Mouse (Mus musculus): ENCODE data around the gene Fto.

The Fto gene

DNA sequence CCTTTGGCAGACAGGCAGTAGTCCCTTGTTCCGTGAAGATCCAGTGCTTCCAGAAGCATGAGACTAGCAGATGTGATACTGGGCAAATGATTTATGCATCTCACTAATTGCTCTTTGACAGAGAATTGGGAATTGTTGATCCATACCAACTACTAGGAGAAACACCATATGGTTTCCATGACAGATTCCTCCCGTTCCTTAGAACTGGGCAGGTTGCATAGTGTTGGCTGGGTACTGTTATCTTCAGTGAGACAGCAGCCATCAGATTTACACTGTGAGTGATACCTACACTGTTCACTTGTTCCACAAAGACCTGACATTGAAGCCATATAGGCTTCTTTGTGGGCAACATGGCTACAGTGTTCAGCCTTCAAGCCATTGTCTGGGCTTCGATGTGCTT is 191.0 kb downstream of the Fto start:
- DNase-seq: no peak

DNA sequence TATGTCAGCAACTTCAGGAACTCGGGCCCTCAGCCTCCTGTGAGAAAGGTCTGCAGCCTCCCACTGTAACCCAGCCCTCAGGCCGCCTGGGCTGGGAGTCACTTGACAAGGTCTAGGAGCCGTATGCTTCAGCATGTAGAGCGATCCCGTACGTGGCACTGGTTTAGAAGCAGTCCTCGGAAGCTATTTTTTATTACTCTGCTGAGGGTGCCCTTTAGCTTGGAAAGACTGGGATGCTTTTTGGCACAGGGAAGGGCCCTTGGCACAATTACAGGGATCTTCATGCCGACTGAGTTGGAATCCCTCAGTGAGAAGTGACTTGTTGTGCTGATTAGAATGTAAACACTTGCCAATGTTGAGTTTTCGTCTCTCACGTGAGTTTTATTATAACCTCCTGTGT is 191.6 kb downstream of the Fto start:
- peak; percentile 62 for DNase-seq

DNA sequence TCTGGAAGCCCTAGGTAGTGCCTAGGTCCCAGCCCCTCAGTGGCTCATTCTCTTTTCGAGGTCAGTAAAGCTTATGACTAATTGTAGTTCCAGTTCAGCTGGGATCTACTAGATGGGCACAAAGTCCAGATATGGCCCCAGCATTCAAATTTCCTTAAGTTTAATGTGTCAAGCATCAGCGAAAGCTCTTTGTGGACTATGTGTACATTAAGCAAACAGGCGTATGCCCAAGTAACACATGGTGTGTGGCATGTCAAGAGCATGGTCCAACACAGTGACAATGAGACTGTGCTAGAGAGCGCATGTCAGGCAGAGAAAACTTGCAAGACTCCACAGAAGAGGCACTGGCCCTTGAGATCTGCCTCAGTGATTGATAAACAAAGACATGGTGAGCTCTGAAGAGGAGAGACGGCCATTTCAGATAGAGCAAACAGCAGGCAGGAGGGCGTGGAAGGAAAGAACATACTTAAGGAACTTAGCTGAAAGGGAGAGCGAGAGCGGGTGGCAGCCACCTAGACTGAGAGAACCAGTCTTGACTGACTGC is 192.2 kb downstream of the Fto start:
- no peak for DNase-seq

DNA sequence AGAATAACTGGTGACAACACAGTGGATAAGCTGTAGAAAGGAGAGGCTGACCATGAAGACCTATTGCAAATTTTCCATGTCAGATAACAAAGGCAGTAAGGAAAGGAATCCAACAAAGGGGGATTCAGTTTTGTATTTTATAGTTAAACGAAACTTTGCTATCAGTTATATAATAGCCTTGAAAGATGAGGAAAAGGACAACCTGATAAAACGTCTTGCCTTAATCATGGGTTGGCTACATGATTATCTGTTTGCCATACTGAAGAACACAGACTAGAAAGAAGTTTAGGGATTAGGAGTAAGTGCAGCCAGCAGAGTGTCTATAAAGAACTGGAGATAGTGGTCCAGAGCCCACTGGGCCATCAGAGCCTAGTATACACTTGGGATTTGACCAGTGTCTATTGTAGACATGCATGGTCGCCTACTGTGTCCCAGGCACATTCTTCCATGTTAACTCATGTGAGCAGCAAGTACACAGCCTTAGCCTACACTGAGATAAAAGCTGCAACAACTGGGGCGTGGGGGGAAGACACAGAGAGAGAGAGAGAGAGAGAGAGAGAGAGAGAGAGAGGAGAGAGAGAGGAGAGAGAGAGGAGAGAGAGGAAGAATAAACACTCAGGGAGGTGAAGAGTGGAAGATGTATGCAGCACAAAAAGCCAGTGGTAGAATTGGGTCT is 192.8 kb downstream of the Fto start:
- DNase-seq: no peak

DNA sequence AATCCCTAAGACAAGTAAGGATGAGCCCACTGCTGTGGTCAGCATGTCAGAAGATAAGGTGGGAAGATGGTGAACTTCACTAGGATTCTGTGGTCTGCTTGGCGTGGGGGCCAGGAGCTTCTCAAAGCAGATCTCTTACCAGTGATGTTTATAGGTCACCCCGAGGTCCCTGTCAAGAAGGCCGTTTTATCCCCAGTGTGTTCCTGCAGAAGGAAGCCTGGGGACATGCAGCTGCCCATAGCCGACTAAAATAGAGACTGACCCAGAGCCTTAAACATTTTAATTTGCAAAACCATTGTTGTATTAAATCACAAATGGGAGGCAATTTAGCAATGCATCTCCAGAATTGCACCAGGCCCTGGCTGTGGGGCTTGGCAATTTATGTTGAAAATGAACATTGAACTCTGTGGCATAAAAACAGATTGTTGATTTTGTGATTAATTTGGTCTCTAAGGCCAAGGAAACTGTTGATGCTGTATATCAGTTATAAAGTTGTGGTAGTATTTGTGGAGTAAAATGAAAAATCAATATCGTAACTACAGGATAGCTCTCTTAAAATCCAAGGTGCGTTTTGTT is 193.4 kb downstream of the Fto start:
- DNase-seq: no peak

DNA sequence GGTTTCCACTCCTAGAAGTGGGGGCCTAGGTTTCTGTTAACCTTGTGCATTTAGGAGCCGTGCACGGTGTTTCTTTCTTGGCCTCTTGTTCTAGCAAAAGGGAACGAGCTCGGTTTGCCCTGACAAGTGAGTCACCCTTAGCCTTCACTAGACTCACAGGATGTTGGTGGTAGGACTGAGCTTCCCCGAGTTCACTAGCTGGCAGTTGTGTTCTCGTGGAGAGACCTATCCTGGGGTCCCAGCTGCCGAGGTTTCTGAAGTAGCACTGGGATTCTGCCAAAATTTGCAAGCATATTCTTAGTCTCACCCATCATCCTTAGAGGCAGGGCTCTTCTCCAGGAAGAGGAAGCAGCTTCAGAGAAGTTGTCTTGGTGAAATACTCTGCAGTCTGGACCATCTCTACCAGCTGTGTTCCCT is 194.4 kb downstream of the Fto start:
- no peak for DNase-seq

DNA sequence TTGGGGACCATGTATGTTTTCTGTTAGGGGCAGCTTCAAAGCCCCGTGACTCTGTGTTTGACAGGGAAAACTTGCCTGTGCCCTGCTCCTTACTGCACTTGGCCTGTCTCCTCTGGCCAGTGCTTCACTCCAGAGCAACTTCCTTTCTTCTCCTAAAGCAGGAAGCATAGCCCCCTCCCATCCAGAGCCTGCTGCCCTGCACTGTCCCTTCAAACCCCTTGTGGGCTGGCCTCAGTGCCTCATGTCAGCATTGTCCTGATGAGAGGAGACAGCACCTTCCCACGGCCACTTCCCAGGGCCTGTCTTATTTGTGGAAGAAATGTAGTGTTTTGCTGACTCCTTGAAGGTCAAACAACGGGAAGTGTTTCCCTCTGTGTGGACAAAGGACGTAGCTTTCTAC is 195.0 kb downstream of the Fto start:
- no peak for DNase-seq

DNA sequence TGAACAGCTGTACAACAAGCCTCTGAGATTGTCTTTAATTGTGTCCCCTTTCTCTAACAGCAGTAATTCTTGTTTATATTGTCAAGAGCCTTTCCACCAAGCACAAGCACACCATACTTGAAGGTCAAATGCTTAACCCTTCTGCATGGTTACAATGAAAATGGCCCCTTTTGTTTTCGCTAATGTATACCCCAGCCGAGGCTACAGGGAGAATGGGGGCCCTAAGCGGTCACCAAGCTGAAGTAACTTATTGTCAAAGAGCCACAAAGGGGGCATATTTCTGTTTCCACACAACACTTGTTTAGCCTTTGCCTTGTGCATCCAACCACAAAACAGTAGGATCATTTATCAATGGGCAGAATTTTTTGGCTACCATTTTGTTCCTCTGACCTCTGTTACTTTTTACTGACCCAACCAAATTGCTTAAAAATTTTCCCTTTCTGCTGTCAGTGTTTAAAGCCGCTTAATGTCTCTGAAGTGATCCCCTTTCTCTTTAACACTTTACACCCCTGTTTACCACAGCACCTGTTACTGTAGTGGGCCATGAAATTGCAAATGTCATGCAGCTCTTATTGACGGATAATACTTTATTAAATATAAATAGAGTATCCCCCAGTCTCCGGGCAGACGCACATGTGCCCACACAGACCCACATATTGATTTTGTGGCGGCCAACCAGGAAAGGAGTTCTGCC is 196.0 kb downstream of the Fto start:
- no peak for DNase-seq

DNA sequence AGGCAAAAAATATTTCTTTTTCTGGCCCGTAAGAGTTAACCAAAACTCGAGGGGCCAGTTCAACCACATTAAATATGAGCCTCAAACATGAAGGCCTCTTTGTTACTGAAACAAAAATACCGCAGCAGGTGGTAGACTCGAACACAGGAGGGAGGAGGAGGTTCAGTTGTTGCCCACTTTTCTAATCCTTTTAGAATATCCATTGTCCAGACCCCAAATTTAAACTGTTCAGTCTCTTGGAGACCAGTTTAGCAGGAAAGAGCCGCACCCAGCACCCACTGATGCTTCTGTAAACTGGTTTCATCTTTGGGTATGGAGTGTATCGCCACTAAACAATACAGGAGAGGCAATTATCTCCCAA is 196.6 kb downstream of the Fto start:
- DNase-seq: no peak

DNA sequence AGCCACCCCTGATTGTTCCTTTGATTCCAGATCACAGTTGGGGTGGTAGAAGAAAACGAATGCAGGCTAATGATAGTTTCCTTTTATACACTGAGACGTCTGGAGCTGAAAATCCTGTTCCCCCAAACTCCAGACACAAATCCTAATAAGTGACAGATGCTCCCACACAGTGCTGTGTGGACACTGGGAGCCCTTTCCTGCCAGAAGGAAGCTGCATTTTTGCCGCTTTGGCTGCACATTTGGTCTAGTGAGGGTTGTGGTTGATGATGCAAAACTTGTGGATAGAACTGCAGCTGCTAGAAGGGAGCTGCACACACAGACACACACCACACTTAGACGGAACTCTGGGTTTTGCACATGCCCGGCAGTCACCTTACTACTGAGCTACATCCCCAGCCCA is 197.4 kb downstream of the Fto start:
- no peak for DNase-seq

DNA sequence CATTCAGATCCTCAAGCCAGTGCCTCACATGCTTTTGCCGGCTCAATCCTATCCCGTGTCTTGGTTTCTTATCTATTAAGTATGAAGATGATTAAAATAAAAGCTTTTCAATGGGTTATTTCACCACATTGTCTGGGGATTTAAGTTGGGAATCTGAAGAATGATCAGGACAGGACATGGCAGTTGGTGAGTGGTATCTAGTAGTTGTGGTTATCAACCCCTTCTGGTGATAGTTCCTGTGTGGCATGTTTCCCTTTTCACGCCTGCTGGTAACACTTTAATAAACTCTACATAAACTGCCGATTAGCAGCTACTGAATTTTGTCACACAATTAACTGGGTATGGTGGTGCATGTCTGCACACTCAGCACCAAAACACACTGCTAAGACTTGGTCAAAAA is 198.6 kb downstream of the Fto start:
- no peak for DNase-seq

DNA sequence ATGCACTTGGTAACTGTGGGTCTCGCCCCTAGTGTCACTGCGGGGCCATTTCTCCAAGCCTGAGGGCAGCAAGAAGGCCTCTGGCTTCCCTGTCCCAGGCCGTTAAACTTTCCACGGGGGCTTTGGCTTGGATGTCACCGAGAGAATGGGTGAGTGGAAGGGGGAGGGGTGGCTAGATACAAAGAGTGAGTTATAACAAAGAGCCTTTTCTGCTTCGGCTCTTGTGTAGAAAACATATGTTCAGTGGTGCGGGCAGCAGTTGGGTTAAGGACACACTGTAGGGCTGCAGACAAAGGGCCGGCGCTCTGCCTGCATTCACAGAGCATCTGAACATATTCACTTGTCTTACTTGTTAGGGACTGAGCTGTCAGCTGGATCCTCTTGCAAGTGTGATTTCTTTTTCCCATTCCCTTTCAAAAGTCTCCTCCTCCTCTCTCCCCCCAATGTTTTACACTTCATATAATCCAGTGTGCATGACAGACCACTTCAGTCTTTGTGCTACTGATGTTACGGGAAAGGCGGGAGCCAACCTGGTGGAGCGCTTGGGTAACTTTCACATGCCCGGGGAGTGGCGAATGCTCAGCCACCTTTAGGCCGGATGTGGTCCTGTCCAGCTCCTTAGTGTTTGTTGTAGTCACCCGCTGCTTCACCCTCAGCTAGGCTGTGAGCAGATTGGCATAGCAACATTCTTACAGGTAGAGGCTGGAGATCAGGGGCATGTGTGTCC is 201.6 kb downstream of the Fto start:
- no peak for DNase-seq

DNA sequence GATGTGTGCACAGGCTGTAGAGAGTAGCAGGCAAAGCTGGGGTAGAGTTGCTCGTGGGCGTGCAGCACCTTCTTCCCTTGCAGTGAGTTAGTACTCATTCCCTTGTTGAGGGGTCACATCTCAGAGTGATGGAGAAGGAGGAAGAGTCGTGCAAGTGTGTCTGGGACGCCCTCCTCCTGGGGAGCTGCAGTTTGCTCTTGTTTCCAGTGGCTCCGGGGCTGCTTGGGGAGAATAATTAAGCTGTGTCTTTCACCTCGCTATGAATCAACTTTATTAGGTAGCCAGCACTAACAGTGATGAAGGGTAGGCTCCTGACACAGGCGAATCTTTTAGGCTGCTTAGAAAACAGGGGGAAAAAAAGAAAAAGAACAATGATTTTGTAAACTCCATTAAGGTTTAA is 203.1 kb downstream of the Fto start:
- no peak for DNase-seq

DNA sequence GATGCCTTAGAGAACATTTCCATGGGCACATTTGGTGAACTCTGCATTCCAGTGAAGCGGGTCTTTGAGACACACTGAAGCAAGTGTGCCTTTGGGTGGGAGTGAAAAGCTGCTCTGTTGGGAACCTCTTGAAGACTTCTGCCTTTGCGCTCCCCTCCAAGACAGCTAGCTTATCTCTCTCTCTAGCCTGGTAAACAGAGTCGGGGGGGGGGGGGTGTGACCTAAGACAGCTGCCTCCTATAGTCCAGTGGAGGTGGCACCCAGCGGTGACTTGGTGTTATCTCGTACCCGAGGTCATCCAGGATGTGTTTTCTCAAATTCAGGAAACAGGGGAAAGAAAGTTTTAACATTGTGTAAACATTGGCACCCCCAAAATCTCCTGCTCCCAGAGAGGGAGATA is 204.8 kb downstream of the Fto start:
- DNase-seq: no peak

DNA sequence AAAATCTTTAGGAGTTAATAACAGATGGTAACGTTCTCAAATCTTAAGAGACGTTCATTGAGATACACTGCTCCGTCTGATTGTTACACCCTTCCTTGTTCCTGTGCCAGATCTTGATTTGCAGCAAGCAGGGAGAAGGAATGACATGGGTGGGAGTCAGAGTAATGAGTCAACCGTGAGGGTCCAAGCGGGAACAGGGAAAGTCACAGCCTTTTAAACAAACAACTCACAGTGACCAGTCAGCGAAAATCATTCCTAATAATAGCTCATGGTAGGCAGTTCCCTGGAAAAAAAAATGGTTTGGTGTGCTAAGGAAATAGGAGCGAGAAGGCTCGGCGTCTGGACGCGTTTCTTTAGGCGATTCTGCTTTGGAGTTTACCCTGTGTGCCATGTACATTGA is 208.9 kb downstream of the Fto start:
- DNase-seq: no peak

DNA sequence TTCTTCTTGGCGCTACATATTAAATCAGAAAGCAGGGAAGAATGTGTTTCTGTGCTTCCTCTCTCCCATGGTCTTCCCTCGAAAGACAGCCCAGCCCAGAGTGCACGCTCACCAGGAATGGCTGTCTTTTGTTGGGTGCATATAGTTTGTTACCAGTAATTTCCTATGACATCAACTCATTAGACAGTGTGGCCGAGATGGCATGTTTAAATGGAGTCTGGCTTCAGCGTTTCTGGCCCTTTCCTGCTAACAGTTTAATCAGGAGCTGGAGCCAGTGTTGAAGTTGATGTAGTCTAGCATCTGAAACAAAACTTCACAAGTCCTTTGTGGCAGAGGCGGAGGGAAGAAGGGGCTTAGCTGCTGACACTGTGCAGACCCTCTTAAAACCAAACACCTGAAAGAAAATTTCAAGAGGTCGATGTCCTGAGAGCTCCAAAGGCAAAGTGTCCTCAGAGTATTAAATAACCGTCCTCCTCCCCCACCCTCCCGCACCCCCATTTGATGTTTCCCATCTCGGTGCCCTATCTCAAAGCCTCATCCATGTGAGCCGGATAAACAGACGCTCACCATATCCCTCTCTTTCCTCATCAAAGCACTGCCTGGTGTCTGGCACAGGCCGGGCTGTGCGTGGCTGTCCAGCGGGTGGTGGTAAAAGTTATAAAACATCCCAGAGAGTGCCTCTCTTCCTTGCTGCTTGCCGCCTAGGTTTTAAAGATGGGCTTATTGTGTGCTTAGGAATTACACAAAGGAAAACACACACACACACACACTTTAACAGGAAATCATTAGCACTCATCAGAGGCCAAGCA is 210.9 kb downstream of the Fto start:
- no peak for DNase-seq

DNA sequence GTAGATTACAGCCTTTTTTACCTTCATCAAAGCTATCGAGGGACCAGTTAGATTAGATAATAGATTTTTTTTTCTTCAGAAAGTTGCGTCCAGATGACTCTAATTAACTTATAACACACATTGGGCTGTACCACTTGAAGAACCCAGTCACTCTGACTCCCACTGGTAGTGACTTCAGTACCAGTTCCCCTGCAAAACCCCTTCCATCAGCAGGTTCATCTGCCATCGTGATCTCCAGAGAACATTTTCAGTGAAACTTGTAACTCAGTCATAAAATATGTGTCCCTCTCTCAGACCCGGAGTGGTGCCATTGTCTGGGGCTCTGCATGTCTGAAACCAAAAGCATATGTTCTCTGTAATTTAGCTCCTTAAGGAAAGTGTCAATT is 211.5 kb downstream of the Fto start:
- no peak for DNase-seq

DNA sequence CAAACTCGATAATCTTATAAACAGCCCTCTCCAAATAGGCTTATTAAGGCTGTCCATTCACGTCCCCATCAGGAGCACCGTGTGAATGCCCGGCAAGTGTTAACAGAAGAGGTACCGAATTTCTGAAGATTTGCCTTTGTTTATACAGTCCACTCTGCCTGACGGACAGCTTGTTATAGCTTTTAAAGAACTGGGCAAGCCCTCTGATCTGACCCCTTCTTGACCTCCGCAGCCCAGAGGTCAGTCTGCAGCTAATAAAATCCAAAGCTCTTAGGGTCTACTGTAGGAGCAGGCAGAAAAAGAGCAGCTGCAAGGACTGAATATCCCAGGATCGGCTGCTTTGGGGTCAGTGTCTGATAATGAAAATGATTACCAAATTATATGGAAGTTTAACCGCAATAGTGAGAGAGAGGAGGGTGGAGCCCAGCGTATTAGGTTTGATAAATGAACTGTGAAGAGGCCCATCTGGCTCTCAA is 212.1 kb downstream of the Fto start:
- no peak for DNase-seq

DNA sequence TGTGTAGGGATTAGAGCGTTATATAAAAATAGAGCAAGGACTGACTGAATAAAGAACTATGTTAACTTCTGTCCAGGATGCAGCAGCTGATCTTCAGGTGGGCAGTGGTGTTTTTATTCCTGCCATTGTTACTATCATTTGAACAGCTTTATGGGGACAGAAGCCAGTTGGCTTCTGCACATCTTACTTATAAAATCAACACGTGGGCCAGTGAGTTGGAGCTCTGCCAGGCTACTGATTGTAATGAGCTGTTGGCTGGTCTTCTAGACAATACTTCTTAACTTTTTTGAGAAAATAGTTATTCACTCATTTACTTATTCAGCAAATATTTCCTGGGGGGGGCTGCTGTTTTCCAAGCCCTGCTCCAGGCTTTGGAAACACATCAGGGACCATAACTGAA is 215.6 kb downstream of the Fto start:
- DNase-seq: peak; percentile 65

DNA sequence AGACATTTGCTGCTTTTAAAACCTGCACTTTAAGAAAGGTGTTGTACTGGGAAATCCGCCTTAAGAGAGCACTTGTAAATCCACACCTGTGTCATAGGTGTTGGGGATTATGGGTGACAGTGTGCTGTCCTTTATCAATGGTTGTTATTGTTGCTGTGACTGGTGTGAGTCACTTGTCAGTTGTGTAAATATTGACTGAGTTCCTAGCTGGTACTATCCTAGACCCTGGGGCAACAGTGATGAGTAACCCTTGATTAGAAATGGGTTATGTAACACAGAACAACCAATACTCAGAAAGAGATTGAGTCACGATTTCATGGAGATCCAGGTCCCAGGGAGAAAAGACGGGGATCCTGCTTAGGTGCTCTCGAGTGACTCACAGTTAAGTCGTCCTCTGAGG is 216.4 kb downstream of the Fto start:
- DNase-seq: no peak

DNA sequence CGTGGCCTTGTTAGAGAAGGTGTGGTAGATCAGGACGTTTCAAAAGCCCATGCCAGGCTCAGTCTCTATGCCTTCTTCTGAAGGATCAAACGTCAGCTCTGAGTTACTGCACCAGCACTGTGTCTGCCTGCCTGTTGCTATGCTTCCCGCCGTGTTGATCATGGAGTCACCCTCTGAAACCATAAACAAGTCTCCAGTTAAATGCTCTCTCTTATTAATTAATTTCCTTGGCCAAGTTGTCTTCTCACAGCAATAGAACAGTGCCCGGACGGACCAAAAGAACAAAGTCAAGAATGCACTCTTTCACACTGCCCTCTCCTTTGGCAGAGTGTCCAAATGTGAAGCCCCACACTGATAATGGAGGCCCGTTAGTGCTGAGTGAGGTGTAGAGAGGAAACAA is 217.3 kb downstream of the Fto start:
- DNase-seq: peak; percentile 62

DNA sequence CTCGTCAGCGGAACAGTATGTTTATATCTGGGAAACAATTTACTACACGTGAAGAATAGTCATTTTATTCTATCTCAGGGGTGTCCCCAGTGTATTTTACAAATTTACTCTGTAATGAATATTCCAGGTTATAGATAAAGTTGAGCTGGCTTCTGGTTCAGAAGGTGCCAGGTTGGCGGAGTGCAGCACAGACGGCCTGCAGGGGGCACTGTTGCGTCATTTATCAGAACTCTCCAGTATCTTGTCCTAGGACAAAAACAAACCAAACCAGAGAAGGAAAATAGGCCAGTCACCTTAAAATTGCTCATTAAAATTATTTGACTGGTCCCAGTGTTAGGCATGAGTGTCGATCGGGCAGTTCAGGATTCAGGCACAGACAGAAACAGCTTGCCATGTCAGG is 218.6 kb downstream of the Fto start:
- DNase-seq: peak; percentile 88
